Mouse (Mus musculus) CH12.LX (cell line): Measurements from ENCODE around the gene Nav3. TPM values are rescaled to one million over a fixed set of nuclear protein-coding genes. Genes with fewer than 3 reads are reported as not detected.

Source experiments
- DNase-seq: peaks from one replicate; pipeline ENCODE4 v3.0.0-alpha.2; 2013; ENCODE audit errors: extremely low read depth
- H3K27ac ChIP-seq: 2 replicates; pipeline ENCODE4 v1.5.1; 2012; ENCODE audit warnings: low read depth, mild to moderate bottlenecking, control low read depth, moderate library complexity; ENCODE audit not compliant: insufficient read depth
- H3K27me3 ChIP-seq: replicated peaks from 2 replicates; pipeline ENCODE3; 2012; ENCODE audit warnings: inconsistent platforms
- H3K36me3 ChIP-seq, 2 experiments: replicated peaks in 1 of 2; 2 replicates each; pipeline versions ENCODE3 to v1.6.1; 2012; ENCODE audit warnings: inconsistent platforms in 1 of 2, low read length in 1 of 2, mild to moderate bottlenecking in 1 of 2, mixed read lengths in 1 of 2, moderate library complexity in 1 of 2; ENCODE audit not compliant: control insufficient read depth in 1 of 2, insufficient read depth in 1 of 2
- H3K4me1 ChIP-seq, 2 experiments: 2 replicates each; pipeline ENCODE4 v1.6.1; 2012; ENCODE audit warnings: inconsistent platforms in 1 of 2, moderate library complexity in 1 of 2; ENCODE audit not compliant: insufficient read depth in 2 of 2, control insufficient read depth in 1 of 2
- H3K4me2 ChIP-seq: 2 replicates; pipeline ENCODE4 v1.6.1; 2012; ENCODE audit warnings: low read depth, mild to moderate bottlenecking, control low read depth; ENCODE audit not compliant: poor library complexity, insufficient read depth, severe bottlenecking
- H3K4me3 ChIP-seq, 3 experiments: fragments of 150-350 bp in 1 of 3; sonication (generic) in 1 of 3; replicated peaks in 1 of 3; 2 replicates each; pipeline versions ENCODE3 to v1.5.1; 2011 to 2012; ENCODE audit warnings: low read depth in 2 of 3, low read length in 2 of 3, mild to moderate bottlenecking in 2 of 3, moderate library complexity in 2 of 3, control low read depth in 1 of 3, improper control_type of control experiment in 1 of 3, inconsistent platforms in 1 of 3, mixed read lengths in 1 of 3; ENCODE audit not compliant: poor library complexity in 1 of 3
- H3K79me2 ChIP-seq: replicated peaks from 2 replicates; pipeline ENCODE4 v1.6.1; 2012; ENCODE audit warnings: mild to moderate bottlenecking, moderate library complexity; ENCODE audit not compliant: control insufficient read depth, poor library complexity, insufficient read depth, severe bottlenecking; ENCODE audit errors: extremely low read depth
- H3K9ac ChIP-seq: 2 replicates; pipeline ENCODE4 v1.6.1; 2012; ENCODE audit warnings: low read depth, mild to moderate bottlenecking, control low read depth, moderate library complexity; ENCODE audit not compliant: insufficient read depth
- H3K9me3 ChIP-seq: replicated peaks from 2 replicates; pipeline ENCODE3; 2012; ENCODE audit warnings: low read length, inconsistent platforms, mixed read lengths
- BHLHE40 ChIP-seq: IDR thresholded peaks from 2 replicates; pipeline ENCODE4 v1.6.1; 2011; ENCODE audit warnings: mild to moderate bottlenecking, low read depth, low read length, improper control_type of control experiment
- CTCF ChIP-seq, 2 experiments: IDR thresholded peaks in 1 of 2; conservative IDR thresholded peaks in 1 of 2; 2 replicates each; pipeline ENCODE4 v1.5.1; 2011 to 2012; ENCODE audit warnings: low read depth in 2 of 2, low read length in 2 of 2, improper control_type of control experiment in 1 of 2, inconsistent platforms in 1 of 2, mild to moderate bottlenecking in 1 of 2, moderate library complexity in 1 of 2
- E2F4 ChIP-seq: IDR thresholded peaks from 2 replicates; pipeline ENCODE4 v1.6.1; 2011; ENCODE audit warnings: low read depth, low read length, improper control_type of control experiment; ENCODE audit not compliant: insufficient replicate concordance
- ELF1 ChIP-seq: IDR thresholded peaks from 2 replicates; pipeline ENCODE4 v1.6.1; 2014; ENCODE audit warnings: low read depth, mild to moderate bottlenecking, inconsistent platforms, low read length, improper control_type of control experiment
- EP300 ChIP-seq: IDR thresholded peaks from 2 replicates; pipeline ENCODE4 v1.6.1; 2011; ENCODE audit warnings: low read length, improper control_type of control experiment
- ETS1 ChIP-seq: conservative IDR thresholded peaks from 2 replicates; pipeline ENCODE4 v1.6.1; 2012; ENCODE audit warnings: low read depth, mild to moderate bottlenecking, inconsistent platforms, low read length, improper control_type of control experiment, moderate library complexity
- HCFC1 ChIP-seq: IDR thresholded peaks from 2 replicates; pipeline ENCODE4 v1.6.1; 2012; ENCODE audit warnings: low read depth, mild to moderate bottlenecking, inconsistent platforms, low read length, improper control_type of control experiment
- JUN ChIP-seq: IDR thresholded peaks from 2 replicates; pipeline ENCODE4 v1.6.1; 2011; ENCODE audit warnings: low read depth, mild to moderate bottlenecking, low read length, improper control_type of control experiment, moderate library complexity; ENCODE audit not compliant: insufficient read depth
- JUND ChIP-seq: conservative IDR thresholded peaks from 2 replicates; pipeline ENCODE4 v1.6.1; 2011; ENCODE audit warnings: low read depth, low read length, improper control_type of control experiment
- MAX ChIP-seq: IDR thresholded peaks from 2 replicates; pipeline ENCODE4 v1.6.1; 2011; ENCODE audit warnings: low read length, improper control_type of control experiment
- MAZ ChIP-seq: IDR thresholded peaks from 2 replicates; pipeline ENCODE4 v1.6.1; 2012; ENCODE audit warnings: low read depth, mild to moderate bottlenecking, inconsistent platforms, low read length, improper control_type of control experiment, moderate library complexity
- MXI1 ChIP-seq: IDR thresholded peaks from 2 replicates; pipeline ENCODE4 v1.6.1; 2011; ENCODE audit warnings: mild to moderate bottlenecking, low read depth, low read length, improper control_type of control experiment
- MYC ChIP-seq: IDR thresholded peaks from 2 replicates; pipeline ENCODE4 v1.6.1; 2011; ENCODE audit warnings: low read depth, mild to moderate bottlenecking, improper control_type of control experiment, low read length
- NELFE ChIP-seq: IDR thresholded peaks from 2 replicates; pipeline ENCODE4 v1.6.1; 2011; ENCODE audit warnings: low read depth, low read length, improper control_type of control experiment
- NRF1 ChIP-seq: IDR thresholded peaks from 2 replicates; pipeline ENCODE4 v1.6.1; 2014; ENCODE audit warnings: low read depth, mild to moderate bottlenecking, inconsistent platforms, low read length, improper control_type of control experiment, moderate library complexity
- POLR2A ChIP-seq: IDR thresholded peaks from 2 replicates; pipeline ENCODE4 v1.6.1; 2011; ENCODE audit warnings: low read depth, mild to moderate bottlenecking, improper control_type of control experiment, low read length
- RAD21 ChIP-seq: IDR thresholded peaks from 2 replicates; pipeline ENCODE4 v1.6.1; 2011; ENCODE audit warnings: low read depth, mild to moderate bottlenecking, low read length, improper control_type of control experiment, moderate library complexity
- RCOR1 ChIP-seq: conservative IDR thresholded peaks from 2 replicates; pipeline ENCODE4 v1.6.1; 2012; ENCODE audit warnings: low read depth, mild to moderate bottlenecking, inconsistent platforms, low read length, improper control_type of control experiment
- SIN3A ChIP-seq: IDR thresholded peaks from 2 replicates; pipeline ENCODE4 v1.6.1; 2012; ENCODE audit warnings: low read length, improper control_type of control experiment, inconsistent platforms
- SMC3 ChIP-seq: IDR thresholded peaks from 2 replicates; pipeline ENCODE4 v1.6.1; 2011; ENCODE audit warnings: low read depth, low read length, improper control_type of control experiment
- TCF12 ChIP-seq: IDR thresholded peaks from 2 replicates; pipeline ENCODE4 v1.6.1; 2014; ENCODE audit warnings: low read depth, mild to moderate bottlenecking, inconsistent platforms, low read length, improper control_type of control experiment
- USF1 ChIP-seq: IDR thresholded peaks from 2 replicates; pipeline ENCODE4 v1.6.1; 2014; ENCODE audit warnings: low read depth, mild to moderate bottlenecking, inconsistent platforms, low read length, improper control_type of control experiment
- ZC3H11A ChIP-seq: IDR thresholded peaks from 2 replicates; pipeline ENCODE4 v1.6.1; 2012; ENCODE audit warnings: low read depth, mild to moderate bottlenecking, inconsistent platforms, low read length, improper control_type of control experiment
- ZNF384 ChIP-seq: IDR thresholded peaks from 2 replicates; pipeline ENCODE4 v1.6.1; 2012; ENCODE audit warnings: low read depth, low read length, improper control_type of control experiment, inconsistent platforms
- dilution Hi-C: fragments of 300-500 bp; cut with MboI; formaldehyde crosslinking; loops from 2 replicates; pipeline ENCODE4 v1.14.3; 2020; ENCODE audit warnings: low sequenced_read_pairs; ENCODE audit not compliant: extremely low pct_unique_long_range_greater_than_20kb, extremely low pct_ligation_motif_present
- in situ Hi-C: fragments of 300-500 bp; cut with MboI; formaldehyde crosslinking; loops from 3 replicates; pipeline ENCODE4 v1.14.3; 2019; ENCODE audit warnings: low sequenced_read_pairs, low pct_ligation_motif_present, low pct_unique_long_range_greater_than_20kb, mixed read lengths
- polyA plus RNA-seq: library from polyadenylated mRNA; unstranded; fragments of >175 nt; gene quantifications from 2 replicates; pipeline ENCODE4 v1.2.1, GENCODE M21; 2012; ENCODE audit warnings: low read depth; ENCODE audit not compliant: insufficient read length
- total RNA-seq, 2 experiments: library from RNA; depleted of rRNA; stranded (reverse); fragments of 300-350 nt in 1 of 2; fragments of >200 nt in 1 of 2; gene quantifications; 2 replicates each; pipeline ENCODE4 v1.2.3; 2012 to 2014

Nav3 gene
- total and polyA plus RNA-seq, 3 experiments, result 0.03 TPM; not detected in 2

DNA sequence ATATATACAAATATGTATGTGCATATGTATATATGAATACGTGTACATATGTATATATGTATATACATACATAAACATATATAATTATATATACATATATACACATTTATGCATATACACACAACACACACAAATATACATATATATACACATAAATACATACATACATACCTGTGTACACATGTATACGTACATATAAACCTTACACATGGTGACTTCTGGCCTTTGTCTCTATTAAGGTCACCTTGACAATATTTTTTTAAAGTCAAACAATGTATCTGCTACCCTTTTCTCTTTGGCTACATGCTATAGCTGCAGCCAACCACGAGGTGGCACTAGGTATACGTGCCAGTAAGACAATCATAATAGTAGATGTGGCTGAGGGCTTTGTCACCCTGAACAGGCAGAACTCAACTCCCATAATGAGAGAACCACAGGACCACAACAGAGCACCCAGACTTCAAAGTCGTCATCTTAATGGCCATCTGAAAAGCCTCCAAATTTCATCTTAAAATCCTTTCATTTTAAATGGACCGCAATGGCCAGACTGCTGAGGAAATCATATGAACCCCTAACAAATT, 535.3 kb downstream of the Nav3 start:
- Histone ChIP-seq H3K4me3 (no peak overlapping the region), H3K27ac (no peak overlapping the region), H3K79me2 (no peaks in the 10 kb centered on the region), H3K36me3 (no peaks in the 10 kb centered on the region), H3K9ac (no peak overlapping the region), H3K27me3 (no peaks in the 10 kb centered on the region), H3K4me2 (no peak overlapping the region), H3K9me3 (no peaks in the 10 kb centered on the region), H3K4me1 (no peaks in the 10 kb centered on the region; a peak in 1 of 4 replicates)
- in situ Hi-C loops (no loop called here), dilution Hi-C loops (no loop called here)
- DNase-seq, result peak; percentile 72
- TF ChIP-seq EP300, result no peak
- TF ChIP-seq NRF1, result no peak
- peak; percentile 64 for TF ChIP-seq RAD21
- TF ChIP-seq ZC3H11A, result no peak
- TF ChIP-seq NELFE, result no peak
- peak; percentile 66 to 84 for TF ChIP-seq CTCF (conservative IDR thresholded peaks at IDR 0.05 in 1 of 2, IDR thresholded peaks at IDR 0.05 in 1 of 2; ENCODE audit: low read depth in 2 of 2, low read length in 2 of 2)
- TF ChIP-seq HCFC1, result no peak
- no peak for TF ChIP-seq RCOR1
- TF ChIP-seq SMC3, result peak; percentile 31; the same call in 1 of the 2 replicates

DNA sequence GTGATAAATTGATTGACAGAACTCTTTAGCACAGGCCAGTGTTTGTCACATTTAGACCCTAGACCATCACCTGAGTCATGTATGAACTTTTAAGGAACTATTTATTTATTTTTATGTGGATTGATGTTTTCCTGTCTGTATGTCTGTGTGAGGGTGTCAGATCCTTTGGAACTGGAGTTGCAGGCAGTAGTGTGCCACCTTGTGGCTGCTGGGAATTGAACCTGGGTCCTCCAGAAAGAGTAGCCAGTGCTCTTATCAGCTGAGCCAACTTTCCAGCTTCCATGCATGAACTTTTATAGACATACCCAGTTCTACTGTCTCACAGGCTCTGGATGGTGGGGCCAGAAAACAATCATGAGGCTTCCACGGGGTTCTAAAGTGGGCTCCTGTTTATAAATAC, 536.5 kb downstream of the Nav3 start:
- in situ Hi-C loops, result no loop called here
- dilution Hi-C loops, result no loop called here

DNA sequence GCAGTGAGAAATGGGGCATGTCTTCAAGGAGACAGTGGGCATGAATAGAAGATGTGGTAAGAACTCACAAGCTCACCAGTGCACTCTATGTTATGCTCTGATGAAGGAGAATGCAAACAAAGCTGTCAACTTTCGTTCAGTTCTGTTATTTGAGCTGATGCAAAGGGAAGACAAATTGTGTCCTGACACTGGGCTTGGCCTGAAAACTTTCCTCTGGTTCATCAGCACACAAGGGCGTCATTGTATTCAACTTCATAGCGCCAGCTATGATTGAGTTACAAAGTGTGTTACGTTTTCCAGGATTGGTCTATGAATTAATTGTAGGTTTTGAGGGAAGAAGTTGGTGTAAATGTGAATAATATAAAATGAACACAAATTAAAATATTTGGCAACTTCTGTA, 548.8 kb downstream of the Nav3 start:
- H3K36me3 ChIP-seq, result no peaks in the 10 kb centered on the region
- H3K9me3 ChIP-seq, result no peaks in the 10 kb centered on the region
- H3K4me3 ChIP-seq, result no peak overlapping the region
- H3K4me2 ChIP-seq, result no peak overlapping the region
- H3K27ac ChIP-seq, result no peak overlapping the region
- dilution Hi-C loops, result no loop called here
- no peaks in the 10 kb centered on the region for H3K4me1 ChIP-seq
- no peaks in the 10 kb centered on the region for H3K27me3 ChIP-seq
- no peaks in the 10 kb centered on the region for H3K79me2 ChIP-seq
- in situ Hi-C loops, result no loop called here
- H3K9ac ChIP-seq, result no peak overlapping the region
- no peak for DNase-seq
- no peak for TF ChIP-seq MAZ
- TF ChIP-seq POLR2A, result no peak
- TF ChIP-seq E2F4, result no peak
- no peak for TF ChIP-seq JUN
- no peak for TF ChIP-seq TCF12
- TF ChIP-seq BHLHE40, result no peak
- no peak for TF ChIP-seq ZNF384
- no peak for TF ChIP-seq ETS1
- no peak for TF ChIP-seq HCFC1
- no peak for TF ChIP-seq EP300
- no peak for TF ChIP-seq JUND
- TF ChIP-seq ELF1, result no peak
- TF ChIP-seq RAD21, result no peak
- no peak for TF ChIP-seq USF1
- TF ChIP-seq MXI1, result no peak
- TF ChIP-seq MYC, result no peak
- no peak for TF ChIP-seq NELFE

More for the DNA sequence above, 536.5 kb downstream of the Nav3 start:
- no peaks in the 10 kb centered on the region for H3K9me3 ChIP-seq
- no peak overlapping the region for H3K4me2 ChIP-seq
- no peaks in the 10 kb centered on the region for H3K27me3 ChIP-seq
- no peaks in the 10 kb centered on the region for H3K79me2 ChIP-seq
- no peak for TF ChIP-seq MAX
- no peak for TF ChIP-seq NRF1
- TF ChIP-seq SIN3A, result no peak
- TF ChIP-seq ZNF384, result no peak
- TF ChIP-seq EP300, result no peak
- peak in 1 of 2 experiments; percentile 29; a peak in 2 of 4 replicates for TF ChIP-seq CTCF (conservative IDR thresholded peaks at IDR 0.05 in 1 of 2, IDR thresholded peaks at IDR 0.05 in 1 of 2; ENCODE audit: low read depth in 2 of 2, low read length in 2 of 2)
- TF ChIP-seq RAD21, result no peak
- DNase-seq, result peak; percentile 15
- H3K27ac ChIP-seq, result no peak overlapping the region
- H3K9ac ChIP-seq, result no peak overlapping the region
- no peaks in the 10 kb centered on the region; a peak in 1 of 4 replicates for H3K4me1 ChIP-seq
- H3K4me3 ChIP-seq, result no peak overlapping the region
- H3K36me3 ChIP-seq, result no peaks in the 10 kb centered on the region
